Mouse (Mus musculus) ES-Bruce4 (cell line): Measurements from ENCODE around the gene Pcsk4. TPM values are rescaled to one million over a fixed set of nuclear protein-coding genes. Genes with fewer than 3 reads are reported as not detected.

ENCODE experiments used
- H3K27ac ChIP-seq: 2 replicates; pipeline ENCODE4 v1.5.1; 2012; ENCODE audit warnings: low read length, inconsistent platforms; ENCODE audit not compliant: insufficient read depth
- H3K27me3 ChIP-seq: 2 replicates; pipeline ENCODE4 v1.6.1; 2012; ENCODE audit warnings: mild to moderate bottlenecking, low read length, inconsistent platforms; ENCODE audit not compliant: control insufficient read depth, poor library complexity, insufficient read depth, severe bottlenecking
- H3K36me3 ChIP-seq: 2 replicates; pipeline ENCODE4 v1.6.1; 2012; ENCODE audit warnings: inconsistent platforms, mild to moderate bottlenecking, low read length, moderate library complexity; ENCODE audit not compliant: control insufficient read depth, poor library complexity, insufficient read depth, severe bottlenecking
- H3K4me1 ChIP-seq: one replicate; pipeline ENCODE4 v1.8.1; 2011; ENCODE audit warnings: low read length; ENCODE audit not compliant: control insufficient read depth, insufficient read depth
- H3K4me3 ChIP-seq: 2 replicates; pipeline ENCODE4 v1.5.1; 2011; ENCODE audit warnings: low read depth, mild to moderate bottlenecking, low read length
- H3K9ac ChIP-seq: 2 replicates; pipeline ENCODE4 v1.6.1; 2012; ENCODE audit warnings: low read depth, mild to moderate bottlenecking, inconsistent platforms; ENCODE audit not compliant: poor library complexity, severe bottlenecking
- H3K9me3 ChIP-seq: replicated peaks from 2 replicates; pipeline ENCODE4 v1.6.1; 2012; ENCODE audit warnings: mild to moderate bottlenecking, low read length, inconsistent platforms; ENCODE audit not compliant: control insufficient read depth, poor library complexity, insufficient read depth, severe bottlenecking
- CTCF ChIP-seq: IDR thresholded peaks from one replicate; pipeline ENCODE4 v1.8.1; 2011; ENCODE audit warnings: low read depth, low read length
- EP300 ChIP-seq: IDR thresholded peaks from 2 replicates; pipeline ENCODE4 v1.6.1; 2011; ENCODE audit warnings: low read depth, low read length; ENCODE audit not compliant: insufficient read depth
- POLR2A ChIP-seq: IDR thresholded peaks from one replicate; pipeline ENCODE4 v1.8.1; 2011; ENCODE audit warnings: low read length; ENCODE audit not compliant: insufficient read depth
- polyA plus RNA-seq: library from polyadenylated mRNA; stranded (reverse); fragments of >200 nt; gene quantifications from 2 replicates; pipeline ENCODE4 v1.2.4, GENCODE M21; 2011; ENCODE audit warnings: low read depth; ENCODE audit not compliant: missing spikeins, insufficient read depth, insufficient read length

The Pcsk4 gene
- polyA plus RNA-seq, 1 experiment: 2.8 TPM

GRCm38 (mm10) chr10:80345122-80345521 lies 15.8 kb upstream of the Pcsk4 start:
- Histone ChIP-seq H3K9me3 (no peaks in the 10 kb centered on the region), H3K36me3 (no peaks in the 10 kb centered on the region), H3K9ac (0 out of 2 replicates have a peak overlapping the region, but pooled peaks have one; percentile 8), H3K4me3 (peak overlapping the region; percentile 6; the same call in 1 of the 2 replicates), H3K27ac (no peak overlapping the region), H3K4me1 (peaks cover 4% of the 10 kb centered on the region), H3K27me3 (no peaks in the 10 kb centered on the region)
- TF ChIP-seq POLR2A: no peak

DNA sequence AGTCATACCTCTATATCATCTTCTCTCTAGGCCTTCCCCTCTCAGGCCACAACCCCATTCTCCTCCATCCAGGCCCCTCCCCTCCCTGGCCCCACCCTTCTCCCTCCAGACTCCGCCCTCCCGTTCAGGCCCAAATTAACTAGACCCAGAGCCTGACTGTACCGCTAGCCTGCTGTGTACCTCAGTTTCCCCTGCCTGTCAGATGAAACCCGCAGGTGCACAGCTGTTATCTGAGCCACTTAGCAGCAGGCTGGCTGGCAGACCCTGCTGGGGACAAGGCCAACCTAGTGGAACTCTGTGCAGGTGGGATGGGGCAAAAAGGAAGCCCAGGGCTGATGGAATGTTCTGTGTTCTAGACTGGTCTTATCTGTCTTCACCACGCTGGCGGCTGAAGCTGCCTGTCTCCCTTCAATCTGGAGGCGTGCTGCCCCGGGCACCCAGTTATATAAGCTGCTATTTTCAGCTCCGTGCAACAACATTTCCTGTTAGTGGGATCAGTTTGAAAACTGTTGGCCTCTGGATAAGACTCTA lies 14.9 kb upstream of the Pcsk4 start:
- Histone ChIP-seq H3K9ac (no peak overlapping the region), H3K4me1 (peaks cover 4% of the 10 kb centered on the region), H3K4me3 (no peak overlapping the region), H3K27ac (no peak overlapping the region), H3K36me3 (no peaks in the 10 kb centered on the region), H3K9me3 (no peaks in the 10 kb centered on the region), H3K27me3 (no peaks in the 10 kb centered on the region)
- TF ChIP-seq CTCF: no peak
- TF ChIP-seq EP300: no peak
- no peak for TF ChIP-seq POLR2A

DNA sequence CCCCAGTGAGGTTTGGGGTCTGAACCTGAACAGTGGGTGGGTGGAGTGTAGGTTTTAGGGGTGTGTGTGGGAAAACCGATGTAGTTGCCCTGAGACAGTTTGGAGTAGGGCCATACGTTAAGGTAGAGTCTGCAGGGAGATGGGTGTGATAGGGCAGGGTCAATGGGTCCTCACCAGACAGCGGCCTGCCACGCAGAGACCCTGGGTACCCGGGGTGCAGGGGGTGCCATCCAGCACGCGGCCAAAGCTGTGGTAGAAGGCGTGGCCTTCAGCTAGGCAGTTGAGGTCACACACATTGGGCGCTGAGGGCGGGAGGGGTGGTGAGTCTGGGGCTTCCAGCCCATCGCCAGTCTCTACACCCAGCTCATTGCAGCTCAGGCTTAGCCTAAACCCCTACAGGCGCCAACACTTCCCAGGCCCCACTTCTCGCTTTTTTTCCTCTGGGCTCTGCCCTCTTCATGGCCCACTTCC lies 14.2 kb upstream of the Pcsk4 start:
- Histone ChIP-seq H3K4me1 (peaks cover 4% of the 10 kb centered on the region), H3K36me3 (no peaks in the 10 kb centered on the region), H3K27ac (no peak overlapping the region), H3K4me3 (peak overlapping the region; percentile 38), H3K9me3 (no peaks in the 10 kb centered on the region), H3K9ac (no peak overlapping the region), H3K27me3 (no peaks in the 10 kb centered on the region)
- TF ChIP-seq POLR2A: no peak
- TF ChIP-seq EP300: no peak
- no peak for TF ChIP-seq CTCF

DNA sequence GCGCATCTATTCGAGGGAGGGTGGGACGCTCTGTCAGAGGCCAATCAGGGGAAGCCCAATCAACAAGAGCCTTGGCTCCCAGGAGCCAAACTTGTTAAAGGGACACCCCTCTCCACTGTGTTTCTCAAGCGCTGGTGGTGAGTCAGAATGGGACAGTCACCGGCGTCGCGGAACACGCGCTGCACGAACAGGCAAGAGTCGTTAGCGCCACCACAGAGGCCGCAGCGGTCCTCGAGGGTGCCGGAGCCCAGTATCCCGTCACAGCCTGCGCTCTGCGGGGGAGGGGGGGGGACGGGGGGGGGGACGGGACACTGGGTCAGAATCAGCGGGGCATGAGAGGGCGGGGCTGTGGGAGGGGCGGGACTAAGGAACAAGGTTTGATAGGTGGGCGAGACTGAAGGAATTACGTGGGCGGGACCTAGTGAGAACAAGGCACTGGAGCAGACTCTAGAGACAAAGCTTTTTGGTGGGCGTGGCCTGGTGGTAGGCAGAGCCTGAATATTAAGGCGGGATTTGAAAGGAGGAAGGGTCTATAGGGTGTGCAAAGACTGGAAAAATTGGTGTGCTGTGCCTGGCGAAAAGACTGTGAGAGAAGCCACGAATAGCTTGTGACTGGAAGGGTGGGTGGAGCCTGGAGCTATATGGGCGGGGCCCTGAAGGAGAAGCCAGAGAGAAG lies 13.6 kb upstream of the Pcsk4 start:
- Histone ChIP-seq H3K27ac (no peak overlapping the region), H3K27me3 (no peaks in the 10 kb centered on the region), H3K4me3 (peak overlapping the region; percentile 58), H3K36me3 (no peaks in the 10 kb centered on the region), H3K4me1 (peaks cover 4% of the 10 kb centered on the region), H3K9me3 (no peaks in the 10 kb centered on the region), H3K9ac (peak overlapping the region; percentile 5)
- TF ChIP-seq CTCF (no peak), POLR2A (no peak), EP300 (no peak)

- H3K4me1 ChIP-seq: peaks cover 4% of the 10 kb centered on the region
- H3K9me3 ChIP-seq: no peaks in the 10 kb centered on the region
- peak overlapping the region; percentile 58 for H3K4me3 ChIP-seq
- H3K36me3 ChIP-seq: no peaks in the 10 kb centered on the region
- no peak overlapping the region for H3K27ac ChIP-seq
- H3K9ac ChIP-seq: peak overlapping the region; percentile 5
- TF ChIP-seq POLR2A: no peak
- no peak for TF ChIP-seq CTCF
- TF ChIP-seq EP300: no peak
- no peaks in the 10 kb centered on the region for H3K27me3 ChIP-seq
Measured at GRCm38 (mm10) chr10:80342305-80342748, 13.0 kb upstream of the Pcsk4 start.
